Mouse (Mus musculus) neural tube, embryonic 12.5 days (tissue): ENCODE measurements at regions not wholly inside any gene's neighbourhood (a gene's known extent, or its start where the extent isn't known, plus 50 kb on each side); places are given as distances from the start of the nearest gene placed in this dataset.

Source experiments
- ATAC-seq: fragments of 200-750 bp; cut with Nextera tagmentation; 2 replicates; pipeline ENCODE4 v1.8.0; 2017; ENCODE audit warnings: low read depth, mild to moderate bottlenecking, moderate TSS enrichment, moderate library complexity; ENCODE audit not compliant: low FRiP score
- H3K27ac ChIP-seq: fragments of 300-500 bp; sonication (generic); 2 replicates; pipeline ENCODE4 v1.5.1; 2016
- H3K27me3 ChIP-seq: fragments of 300-500 bp; sonication (generic); replicated peaks from 2 replicates; pipeline ENCODE4 v1.6.1; 2016; ENCODE audit warnings: mild to moderate bottlenecking
- H3K36me3 ChIP-seq: fragments of 300-500 bp; sonication (generic); 2 replicates; pipeline ENCODE4 v1.6.1; 2016; ENCODE audit warnings: mild to moderate bottlenecking
- H3K4me1 ChIP-seq: fragments of 300-500 bp; sonication (generic); 2 replicates; pipeline ENCODE4 v1.6.1; 2016
- H3K4me2 ChIP-seq: fragments of 300-500 bp; sonication (generic); replicated peaks from 2 replicates; pipeline ENCODE4 v1.6.1; 2016; ENCODE audit warnings: mild to moderate bottlenecking
- H3K4me3 ChIP-seq: fragments of 300-500 bp; sonication (generic); 2 replicates; pipeline ENCODE4 v1.5.1; 2016
- H3K9ac ChIP-seq: fragments of 300-500 bp; sonication (generic); 2 replicates; pipeline ENCODE4 v1.6.1; 2016; ENCODE audit warnings: mild to moderate bottlenecking
- H3K9me3 ChIP-seq: fragments of 300-500 bp; sonication (generic); 2 replicates; pipeline ENCODE4 v1.6.1; 2016; ENCODE audit warnings: mild to moderate bottlenecking
- WGBS: fragments of 180-500 bp; shearing (Covaris S2); methylation state at CpG from one replicate; pipeline ENCODE4 v1.1.7; 2016; 5-methylcytosine and 5-hydroxymethylcytosine counted together

GRCm38 (mm10) chr4:45728825-45729224 lies 70.0 kb upstream of the Aldh1b1 start:
- 22% methylated on average over 4 of the region's 4 CpGs for WGBS
- ATAC-seq, result no peak
- peaks cover 38% of the 10 kb centered on the region for H3K4me1 ChIP-seq

DNA sequence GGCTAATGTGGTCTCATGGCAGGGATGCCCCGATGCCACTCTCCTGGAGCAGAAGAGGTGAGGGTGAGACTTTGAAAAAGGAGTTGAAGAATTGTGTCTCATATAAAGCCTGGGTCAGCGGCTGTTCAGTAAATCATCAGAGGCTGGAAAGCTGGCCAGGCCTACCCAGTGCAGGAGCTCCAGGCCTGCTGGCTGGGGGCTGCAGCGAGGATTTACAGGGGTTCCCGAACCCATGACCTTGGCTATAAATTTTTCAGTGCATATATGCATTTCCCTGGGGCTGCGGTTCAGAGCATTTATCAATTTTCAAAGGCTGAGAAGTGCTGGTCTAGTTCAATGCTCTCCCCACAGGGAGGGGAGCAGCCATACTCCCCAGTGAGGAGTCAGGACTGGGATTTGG lies 70.9 kb upstream of the Aldh1b1 start:
- H3K9me3 ChIP-seq, result no peaks in the 10 kb centered on the region
- no peaks in the 10 kb centered on the region for H3K27me3 ChIP-seq
- 19% methylated on average over 5 of the region's 5 CpGs for WGBS
- 0 out of 2 replicates have a peak, but pooled peaks have one; percentile 45 for ATAC-seq
- H3K27ac ChIP-seq, result 0 out of 2 replicates have a peak overlapping the region, but pooled peaks have one; percentile 32
- no peak overlapping the region for H3K4me3 ChIP-seq
- 0 out of 2 replicates have a peak overlapping the region, but pooled peaks have one; percentile 16 for H3K4me2 ChIP-seq
- H3K36me3 ChIP-seq, result no peaks in the 10 kb centered on the region
- H3K4me1 ChIP-seq, result peaks cover 38% of the 10 kb centered on the region
- no peak overlapping the region for H3K9ac ChIP-seq

More at GRCm38 (mm10) chr4:45728825-45729224, 70.0 kb upstream of the Aldh1b1 start:
- Histone ChIP-seq H3K9me3 (no peaks in the 10 kb centered on the region), H3K9ac (no peak overlapping the region), H3K36me3 (no peaks in the 10 kb centered on the region), H3K27me3 (no peaks in the 10 kb centered on the region), H3K4me2 (no peak overlapping the region), H3K4me3 (no peak overlapping the region), H3K27ac (no peak overlapping the region)

- WGBS, result 13% methylated on average over 9 of the region's 9 CpGs
- Histone ChIP-seq H3K36me3 (no peaks in the 10 kb centered on the region), H3K4me2 (0 out of 2 replicates have a peak overlapping the region, but pooled peaks have one; percentile 16), H3K4me3 (no peak overlapping the region), H3K9ac (no peak overlapping the region), H3K9me3 (no peaks in the 10 kb centered on the region), H3K4me1 (peaks cover 38% of the 10 kb centered on the region), H3K27me3 (no peaks in the 10 kb centered on the region), H3K27ac (0 out of 2 replicates have a peak overlapping the region, but pooled peaks have one; percentile 32)
- ATAC-seq, result peak; percentile 47; the same call in 1 of the 2 replicates
These were observed 71.3 kb upstream of the Aldh1b1 start for GRCm38 (mm10) chr4:45727474-45727873.

- Histone ChIP-seq H3K9me3 (no peaks in the 10 kb centered on the region), H3K4me3 (no peak overlapping the region), H3K4me1 (peaks cover 38% of the 10 kb centered on the region), H3K27me3 (no peaks in the 10 kb centered on the region), H3K27ac (no peak overlapping the region), H3K36me3 (no peaks in the 10 kb centered on the region), H3K4me2 (no peak overlapping the region), H3K9ac (no peak overlapping the region)
- WGBS, result 88% methylated on average over 5 of the region's 5 CpGs
- no peak for ATAC-seq
These were observed 72.0 kb upstream of the Aldh1b1 start for GRCm38 (mm10) chr4:45726783-45727182.

DNA sequence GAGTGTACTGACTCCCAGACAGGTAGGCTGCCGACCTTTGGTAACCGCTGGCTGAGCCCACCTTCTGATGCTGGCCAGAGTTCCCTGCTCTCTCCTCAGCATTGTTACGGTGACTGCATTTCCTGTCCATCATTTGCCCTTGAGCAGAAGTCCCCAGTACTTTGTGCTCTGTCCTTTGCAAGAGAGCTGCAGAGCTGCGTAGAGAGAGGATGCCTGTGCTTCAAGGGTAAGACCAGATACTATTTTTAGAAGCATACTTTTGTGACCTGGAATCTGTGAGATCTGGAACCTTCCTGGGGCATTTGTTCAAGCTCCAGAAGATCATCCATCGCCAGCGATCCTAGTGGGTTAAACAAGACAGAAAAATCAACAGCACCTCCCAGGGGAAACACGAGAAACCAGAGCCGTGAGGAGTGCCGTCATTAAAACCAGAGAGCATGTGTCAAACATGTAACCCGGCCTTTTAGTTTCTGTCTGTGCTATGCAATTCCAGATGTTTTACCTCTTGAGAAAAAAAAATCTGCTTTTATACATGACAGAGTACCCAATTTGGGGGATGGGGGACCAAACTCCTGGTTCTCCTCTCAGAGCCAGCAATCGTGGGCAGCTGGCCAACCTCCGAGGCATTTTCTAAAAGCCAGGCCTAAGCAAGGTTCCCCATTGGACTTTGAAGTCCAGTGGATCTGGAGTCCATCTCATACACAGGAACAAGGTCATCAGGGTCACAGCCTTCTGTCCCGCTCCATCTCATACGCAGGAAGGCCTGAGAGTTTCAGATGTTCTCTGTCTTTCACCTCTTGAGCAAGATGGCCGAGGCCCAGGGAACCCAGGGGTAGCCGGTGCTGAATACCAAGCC lies 73.5 kb upstream of the Aldh1b1 start:
- WGBS, result 80% methylated on average over 16 of the region's 16 CpGs
- H3K4me3 ChIP-seq, result no peak overlapping the region
- ATAC-seq, result no peak
- H3K4me2 ChIP-seq, result no peak overlapping the region
- H3K9ac ChIP-seq, result no peak overlapping the region
- H3K27ac ChIP-seq, result no peak overlapping the region
- H3K9me3 ChIP-seq, result no peaks in the 10 kb centered on the region
- no peaks in the 10 kb centered on the region for H3K27me3 ChIP-seq
- peaks cover 28% of the 10 kb centered on the region for H3K4me1 ChIP-seq
- H3K36me3 ChIP-seq, result no peaks in the 10 kb centered on the region

DNA sequence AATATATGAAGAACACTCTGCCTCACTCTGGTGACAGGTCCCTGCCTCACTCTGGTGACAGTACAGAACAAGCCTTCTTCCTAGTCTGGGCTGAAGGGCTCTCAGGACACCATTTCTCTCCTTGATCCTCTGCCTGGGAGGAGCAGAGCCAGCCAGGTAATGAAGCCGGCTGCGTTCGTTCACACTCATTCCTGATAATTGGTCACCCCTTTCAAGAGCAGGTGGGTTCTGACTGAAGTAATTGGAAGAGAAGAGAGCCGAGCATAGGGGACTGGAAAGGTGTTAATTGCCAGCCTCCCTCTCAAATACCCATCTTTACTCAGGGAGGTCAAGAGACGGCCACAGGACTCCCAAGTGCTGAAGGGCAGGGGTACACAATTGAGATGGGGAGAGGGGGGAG lies 78.5 kb upstream of the Aldh1b1 start:
- Histone ChIP-seq H3K4me2 (no peak overlapping the region), H3K27ac (no peak overlapping the region), H3K9me3 (no peaks in the 10 kb centered on the region), H3K36me3 (no peaks in the 10 kb centered on the region), H3K4me1 (peaks cover 5% of the 10 kb centered on the region; the same call in 1 of the 2 replicates), H3K27me3 (no peaks in the 10 kb centered on the region), H3K4me3 (no peak overlapping the region), H3K9ac (no peak overlapping the region)
- WGBS, result 35% methylated on average over 5 of the region's 5 CpGs
- ATAC-seq, result no peak

DNA sequence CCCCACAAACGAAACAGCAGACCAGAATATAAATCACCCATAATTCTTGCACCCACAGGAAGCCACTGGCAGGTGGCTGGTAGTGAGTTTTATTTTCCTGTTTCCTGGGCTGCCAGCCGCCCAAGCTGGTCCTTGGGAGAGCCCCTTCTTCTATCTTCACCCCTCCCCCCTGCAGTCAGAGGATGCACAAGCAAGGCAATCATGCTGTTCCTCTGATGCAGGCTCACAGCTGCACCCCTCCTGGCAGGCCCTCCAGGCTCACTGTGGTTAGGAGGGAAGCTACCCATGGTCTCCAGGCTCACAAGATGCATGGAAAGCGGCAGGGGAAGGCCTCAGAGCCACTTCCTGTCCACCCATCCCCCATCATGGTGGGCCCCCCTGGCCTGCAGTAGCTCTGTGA lies 79.3 kb upstream of the Aldh1b1 start:
- Histone ChIP-seq H3K27me3 (no peaks in the 10 kb centered on the region), H3K27ac (no peak overlapping the region), H3K9ac (no peak overlapping the region), H3K9me3 (no peaks in the 10 kb centered on the region), H3K4me1 (peaks cover 5% of the 10 kb centered on the region; the same call in 1 of the 2 replicates), H3K4me2 (no peak overlapping the region), H3K36me3 (no peaks in the 10 kb centered on the region), H3K4me3 (no peak overlapping the region)
- WGBS, result 36% methylated on average over 3 of the region's 3 CpGs
- no peak for ATAC-seq

GRCm38 (mm10) chr4:45715878-45716277 lies 82.9 kb upstream of the Aldh1b1 start:
- H3K36me3 ChIP-seq, result no peaks in the 10 kb centered on the region
- no peak overlapping the region for H3K4me2 ChIP-seq
- H3K27me3 ChIP-seq, result peaks cover 4% of the 10 kb centered on the region; the same call in 1 of the 2 replicates
- WGBS, result 82% methylated on average over 1 of the region's 1 CpGs
- H3K9me3 ChIP-seq, result no peaks in the 10 kb centered on the region
- H3K4me3 ChIP-seq, result no peak overlapping the region
- no peak overlapping the region for H3K9ac ChIP-seq
- H3K27ac ChIP-seq, result no peak overlapping the region
- no peak for ATAC-seq
- H3K4me1 ChIP-seq, result peaks cover 19% of the 10 kb centered on the region

GRCm38 (mm10) chr4:45713837-45714508 lies 84.8 kb upstream of the Aldh1b1 start:
- Histone ChIP-seq H3K4me3 (no peak overlapping the region), H3K9me3 (no peaks in the 10 kb centered on the region), H3K27ac (no peak overlapping the region), H3K27me3 (peaks cover 4% of the 10 kb centered on the region; the same call in 1 of the 2 replicates), H3K36me3 (no peaks in the 10 kb centered on the region), H3K4me1 (peaks cover 14% of the 10 kb centered on the region), H3K4me2 (no peak overlapping the region), H3K9ac (no peak overlapping the region)
- peak; percentile 86 for ATAC-seq
- WGBS, result 9% methylated on average over 10 of the region's 10 CpGs

DNA sequence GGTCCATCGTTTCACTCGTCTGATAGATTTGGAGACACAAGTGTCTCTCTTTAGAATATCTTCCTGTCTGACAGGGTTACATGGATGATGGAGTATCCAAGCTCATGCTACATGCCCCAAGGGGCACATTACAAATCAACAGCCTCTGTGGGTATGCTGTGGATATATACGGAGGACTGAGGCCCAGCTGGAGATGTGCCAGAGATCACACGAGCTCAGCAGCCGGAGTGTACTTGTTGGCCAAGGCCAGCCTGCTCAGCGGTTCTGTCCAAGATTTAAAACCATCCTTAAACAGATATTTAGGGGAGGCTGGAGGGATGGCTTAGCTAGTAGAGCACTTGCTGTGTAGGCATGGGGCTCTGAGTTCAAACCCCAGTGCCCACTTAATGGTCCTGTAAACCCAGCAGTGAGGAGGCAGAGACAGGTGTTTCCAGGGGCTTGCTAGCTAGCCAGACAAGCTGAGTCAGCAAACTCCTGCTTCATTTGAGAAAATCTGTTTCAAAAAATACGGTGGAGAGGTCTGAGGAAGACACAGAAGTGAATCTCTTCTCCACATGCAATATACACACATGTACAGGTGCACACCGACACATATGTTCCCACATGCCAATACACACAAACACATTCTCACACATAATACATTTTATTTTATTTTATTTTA lies 85.6 kb upstream of the Aldh1b1 start:
- H3K4me2 ChIP-seq, result no peak overlapping the region
- H3K4me3 ChIP-seq, result no peak overlapping the region
- H3K27me3 ChIP-seq, result peaks cover 4% of the 10 kb centered on the region; the same call in 1 of the 2 replicates
- peaks cover 14% of the 10 kb centered on the region for H3K4me1 ChIP-seq
- no peak overlapping the region for H3K27ac ChIP-seq
- 46% methylated on average over 8 of the region's 8 CpGs for WGBS
- no peak for ATAC-seq
- H3K36me3 ChIP-seq, result no peaks in the 10 kb centered on the region
- no peaks in the 10 kb centered on the region for H3K9me3 ChIP-seq
- no peak overlapping the region for H3K9ac ChIP-seq

- H3K36me3 ChIP-seq, result no peaks in the 10 kb centered on the region
- H3K4me3 ChIP-seq, result no peak overlapping the region
- H3K27me3 ChIP-seq, result no peaks in the 10 kb centered on the region
- no peak overlapping the region for H3K9ac ChIP-seq
- H3K27ac ChIP-seq, result no peak overlapping the region
- H3K9me3 ChIP-seq, result no peaks in the 10 kb centered on the region
- no peaks in the 10 kb centered on the region for H3K4me1 ChIP-seq
- no peak for ATAC-seq
- H3K4me2 ChIP-seq, result no peak overlapping the region
- 57% methylated on average over 7 of the region's 7 CpGs for WGBS
These were observed 94.8 kb upstream of the Aldh1b1 start for GRCm38 (mm10) chr4:45703997-45704396.

DNA sequence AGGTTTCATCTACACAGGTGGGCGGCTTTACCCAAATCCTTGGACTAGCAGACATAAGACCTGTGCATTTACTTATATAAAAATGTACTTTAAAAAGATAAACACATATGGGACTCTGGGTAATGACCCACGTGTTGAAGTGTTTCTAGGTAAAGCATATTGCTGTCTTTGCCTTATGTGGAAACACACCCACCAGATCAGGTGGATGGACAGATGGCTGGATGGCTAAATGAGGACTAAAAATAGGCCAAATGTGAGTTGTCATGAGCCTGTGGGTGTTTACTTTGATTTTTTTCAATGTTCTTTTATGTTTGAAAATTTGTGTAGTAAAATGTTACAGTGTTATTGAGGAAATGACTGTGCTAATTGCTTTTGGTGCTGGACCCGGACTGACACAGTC lies 99.2 kb upstream of the Aldh1b1 start:
- Histone ChIP-seq H3K4me3 (no peak overlapping the region), H3K36me3 (no peaks in the 10 kb centered on the region), H3K4me1 (no peaks in the 10 kb centered on the region), H3K9me3 (no peaks in the 10 kb centered on the region), H3K9ac (no peak overlapping the region), H3K27me3 (no peaks in the 10 kb centered on the region), H3K4me2 (no peak overlapping the region), H3K27ac (no peak overlapping the region)
- no peak for ATAC-seq
- WGBS, result 74% methylated on average over 3 of the region's 3 CpGs
